Mouse (Mus musculus) heart, embryonic 14.5 days (tissue): ENCODE measurements around the gene Vamp2. TPM values are rescaled to one million over a fixed set of nuclear protein-coding genes. Genes with fewer than 3 reads are reported as not detected.

Source experiments
- ATAC-seq: fragments of 200-750 bp; cut with Nextera tagmentation; 2 replicates; pipeline ENCODE4 v1.8.0; 2017; ENCODE audit warnings: low read depth, moderate TSS enrichment; ENCODE audit not compliant: insufficient number of reproducible peaks, insufficient read depth, low FRiP score
- H3K27ac ChIP-seq, 2 experiments: fragments of 200-500 bp in 1 of 2; fragments of 300-500 bp in 1 of 2; sonication (generic) in 1 of 2; replicated peaks in 1 of 2; 2 replicates each; pipeline ENCODE4 v1.5.1; 2012 to 2014; ENCODE audit warnings: low read depth in 2 of 2, low read length in 2 of 2, control low read depth in 1 of 2, mild to moderate bottlenecking in 1 of 2, mixed read lengths in 1 of 2; ENCODE audit not compliant: control insufficient read depth in 1 of 2, insufficient read depth in 1 of 2
- H3K27me3 ChIP-seq: fragments of 300-500 bp; sonication (generic); 2 replicates; pipeline ENCODE4 v1.6.1; 2014; ENCODE audit warnings: mild to moderate bottlenecking, low read length, control low read depth; ENCODE audit not compliant: control insufficient read depth, insufficient read depth
- H3K36me3 ChIP-seq: fragments of 300-500 bp; sonication (generic); 2 replicates; pipeline ENCODE4 v1.6.1; 2014; ENCODE audit warnings: mild to moderate bottlenecking, control low read depth, low read length, mixed read lengths; ENCODE audit not compliant: control insufficient read depth, insufficient read depth
- H3K4me1 ChIP-seq, 2 experiments: fragments of 200-500 bp in 1 of 2; fragments of 300-500 bp in 1 of 2; sonication (generic) in 1 of 2; 2 replicates each; pipeline ENCODE4 v1.6.1; 2012 to 2014; ENCODE audit warnings: low read length in 2 of 2, control low read depth in 1 of 2, mixed read lengths in 1 of 2; ENCODE audit not compliant: control insufficient read depth in 2 of 2, insufficient read depth in 2 of 2
- H3K4me2 ChIP-seq: fragments of 300-500 bp; sonication (generic); 2 replicates; pipeline ENCODE4 v1.6.1; 2014; ENCODE audit warnings: mild to moderate bottlenecking, low read length
- H3K4me3 ChIP-seq, 2 experiments: fragments of 200-500 bp in 1 of 2; fragments of 300-500 bp in 1 of 2; sonication (generic) in 1 of 2; 2 replicates each; pipeline ENCODE4 v1.5.1; 2012 to 2014; ENCODE audit warnings: low read length in 2 of 2, mild to moderate bottlenecking in 2 of 2, control low read depth in 1 of 2, low read depth in 1 of 2, moderate library complexity in 1 of 2; ENCODE audit not compliant: control insufficient read depth in 1 of 2, insufficient read depth in 1 of 2
- H3K9ac ChIP-seq: fragments of 300-500 bp; sonication (generic); 2 replicates; pipeline ENCODE4 v1.6.1; 2014; ENCODE audit warnings: mild to moderate bottlenecking, low read length
- H3K9me3 ChIP-seq: fragments of 300-500 bp; sonication (generic); 2 replicates; pipeline ENCODE4 v1.6.1; 2016; ENCODE audit warnings: low read length, control low read depth; ENCODE audit not compliant: control insufficient read depth
- WGBS: fragments of 180-500 bp; shearing (Covaris S2); extraction: QIAGEN DNeasy Blood & Tissue Kit; methylation state at CpG from one replicate; pipeline ENCODE4 v1.1.7; 2014; 5-methylcytosine and 5-hydroxymethylcytosine counted together
- polyA plus RNA-seq: library from polyadenylated mRNA; unstranded; fragments of >200 nt; fragmentation: Nextera tagmentation; extraction: Ambion mirVana; gene quantifications from 2 replicates; pipeline ENCODE4 v1.2.1, GENCODE M21; 2014

The Vamp2 gene
- polyA plus RNA-seq, 1 experiment from 2014 or later, result 93.9 TPM

- no peak for ATAC-seq
- no peak overlapping the region for H3K9ac ChIP-seq
- H3K4me1 ChIP-seq, result peaks cover 19 to 23% of the 10 kb centered on the region in 2 experiments
- no peak overlapping the region for H3K27ac ChIP-seq
- no peaks in the 10 kb centered on the region for H3K9me3 ChIP-seq
- no peak overlapping the region for H3K4me2 ChIP-seq
- peaks cover 78% of the 10 kb centered on the region for H3K36me3 ChIP-seq
- no peaks in the 10 kb centered on the region for H3K27me3 ChIP-seq
- H3K4me3 ChIP-seq, result no peak overlapping the region
- WGBS, result 94% methylated on average over 14 of the region's 14 CpGs
Observed at GRCm38 (mm10) chr11:69103121-69103520, 14.8 kb downstream of the Vamp2 start.

- Histone ChIP-seq H3K4me1 (peaks cover 13 to 17% of the 10 kb centered on the region in 2 experiments), H3K27me3 (no peaks in the 10 kb centered on the region), H3K9me3 (no peaks in the 10 kb centered on the region), H3K4me2 (no peak overlapping the region), H3K9ac (no peak overlapping the region), H3K4me3 (no peak overlapping the region), H3K27ac (no peak overlapping the region), H3K36me3 (peaks cover 85% of the 10 kb centered on the region)
- 89% methylated on average over 15 of the region's 15 CpGs for WGBS
- no peak for ATAC-seq
Observed at GRCm38 (mm10) chr11:69103531-69104435, 15.5 kb downstream of the Vamp2 start.

DNA sequence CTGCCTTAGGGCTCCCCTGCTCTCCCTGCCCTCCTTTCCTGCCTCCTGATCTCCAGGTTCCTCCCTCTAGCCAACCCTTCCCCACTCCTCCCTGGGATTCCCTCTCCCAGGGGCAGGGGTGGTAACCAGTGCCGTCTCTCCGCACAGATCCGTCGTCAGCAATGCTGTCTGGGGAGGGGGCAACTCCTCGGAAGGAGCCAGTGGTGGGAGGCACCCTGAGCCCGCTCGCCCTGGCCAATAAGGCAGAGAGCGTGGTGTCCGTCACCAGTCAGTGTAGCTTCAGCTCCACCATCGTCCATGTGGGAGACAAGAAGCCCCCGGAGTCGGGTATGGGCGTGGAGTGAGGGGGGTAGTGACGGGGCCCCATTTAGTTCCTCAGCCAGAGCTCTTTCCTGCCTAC, 16.2 kb downstream of the Vamp2 start:
- WGBS, result 88% methylated on average over 14 of the region's 14 CpGs
- Histone ChIP-seq H3K4me3 (no peak overlapping the region), H3K27ac (no peak overlapping the region), H3K27me3 (no peaks in the 10 kb centered on the region), H3K4me1 (peaks cover 8 to 12% of the 10 kb centered on the region in 2 experiments), H3K9me3 (no peaks in the 10 kb centered on the region), H3K4me2 (no peak overlapping the region), H3K36me3 (peaks cover 92% of the 10 kb centered on the region), H3K9ac (no peak overlapping the region)
- no peak for ATAC-seq

DNA sequence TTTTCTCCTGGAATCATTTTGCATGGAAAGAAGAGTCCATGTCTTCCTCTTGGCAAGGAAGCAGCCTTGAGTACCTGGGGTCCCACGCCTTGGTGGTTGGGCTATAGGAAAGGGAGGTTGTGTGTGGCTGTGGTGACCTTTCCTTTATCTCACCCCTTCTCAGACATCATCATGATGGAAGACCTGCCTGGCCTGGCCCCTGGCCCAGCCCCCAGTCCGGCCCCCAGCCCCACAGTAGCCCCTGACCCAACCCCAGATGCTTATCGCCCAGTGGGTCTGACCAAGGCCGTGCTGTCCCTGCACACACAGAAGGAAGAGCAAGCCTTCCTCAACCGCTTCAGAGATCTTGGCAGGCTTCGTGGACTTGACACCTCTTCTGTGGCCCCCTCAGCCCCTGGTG, 16.9 kb downstream of the Vamp2 start:
- H3K27me3 ChIP-seq, result no peaks in the 10 kb centered on the region
- H3K4me2 ChIP-seq, result no peak overlapping the region
- ATAC-seq, result no peak
- no peak overlapping the region for H3K9ac ChIP-seq
- no peak overlapping the region for H3K4me3 ChIP-seq
- H3K4me1 ChIP-seq, result peaks cover 4 to 7% of the 10 kb centered on the region in 2 experiments
- H3K9me3 ChIP-seq, result no peaks in the 10 kb centered on the region
- no peak overlapping the region for H3K27ac ChIP-seq
- peaks cover 96% of the 10 kb centered on the region for H3K36me3 ChIP-seq
- WGBS, result 89% methylated on average over 6 of the region's 6 CpGs

GRCm38 (mm10) chr11:69105796-69106195, 17.5 kb downstream of the Vamp2 start:
- H3K4me2 ChIP-seq, result no peak overlapping the region
- H3K27me3 ChIP-seq, result no peaks in the 10 kb centered on the region
- 76% methylated on average over 2 of the region's 2 CpGs for WGBS
- H3K4me1 ChIP-seq, result peaks cover 0 to 1% of the 10 kb centered on the region in 2 experiments; a peak in 2 of 4 replicates
- peaks cover 91% of the 10 kb centered on the region for H3K36me3 ChIP-seq
- no peak overlapping the region for H3K9ac ChIP-seq
- ATAC-seq, result no peak
- no peak overlapping the region for H3K4me3 ChIP-seq
- H3K9me3 ChIP-seq, result no peaks in the 10 kb centered on the region
- H3K27ac ChIP-seq, result no peak overlapping the region

- WGBS, result 93% methylated on average over 11 of the region's 11 CpGs
- ATAC-seq, result no peak
- H3K27ac ChIP-seq, result no peak overlapping the region
- no peak overlapping the region for H3K4me3 ChIP-seq
- peaks cover 86% of the 10 kb centered on the region for H3K36me3 ChIP-seq
- peaks cover 0 to 2% of the 10 kb centered on the region in 2 experiments; a peak in 2 of 4 replicates for H3K4me1 ChIP-seq
- no peak overlapping the region for H3K4me2 ChIP-seq
- H3K9me3 ChIP-seq, result no peaks in the 10 kb centered on the region
- no peak overlapping the region for H3K9ac ChIP-seq
- no peaks in the 10 kb centered on the region for H3K27me3 ChIP-seq
Observed at GRCm38 (mm10) chr11:69106299-69106698, 18.0 kb downstream of the Vamp2 start.

DNA sequence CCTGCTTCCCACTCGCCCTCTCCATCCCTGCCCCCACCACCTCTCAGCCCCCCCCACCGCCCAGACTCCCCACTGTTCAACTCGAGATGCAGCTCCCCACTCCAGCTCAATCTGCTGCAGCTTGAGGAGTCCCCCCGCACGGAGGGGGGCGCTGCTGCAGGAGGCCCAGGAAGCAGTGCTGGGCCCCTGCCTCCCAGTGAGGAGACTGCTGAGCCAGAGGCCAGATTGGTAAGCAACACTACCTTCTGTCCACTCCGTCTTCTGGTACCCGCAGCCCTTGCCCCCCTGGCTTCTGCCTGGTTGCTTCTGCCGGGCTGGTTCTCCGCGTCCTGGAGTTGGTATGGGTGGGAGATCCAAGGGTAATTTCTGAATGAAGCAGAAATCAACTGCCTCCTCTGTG, 18.6 kb downstream of the Vamp2 start:
- Histone ChIP-seq H3K36me3 (peaks cover 81% of the 10 kb centered on the region), H3K9me3 (no peaks in the 10 kb centered on the region), H3K4me3 (no peak overlapping the region), H3K9ac (no peak overlapping the region), H3K4me1 (peaks cover 2 to 8% of the 10 kb centered on the region in 2 experiments), H3K27me3 (no peaks in the 10 kb centered on the region), H3K4me2 (no peak overlapping the region), H3K27ac (no peak overlapping the region)
- 85% methylated on average over 11 of the region's 11 CpGs for WGBS
- no peak for ATAC-seq
